Mouse (Mus musculus) liver, postnatal 0 days (tissue): Measurements from ENCODE around the gene Nectin1.

Experiments used
- CTCF ChIP-seq: sonication (generic); IDR thresholded peaks from 2 replicates; pipeline ENCODE4 v1.5.1; 2016; ENCODE audit warnings: antibody characterized with exemption, low read depth
- EP300 ChIP-seq: IDR thresholded peaks from 2 replicates; pipeline ENCODE4 v1.6.1; 2016; ENCODE audit warnings: antibody characterized with exemption, low read depth, mild to moderate bottlenecking

- TF ChIP-seq CTCF: no peak
- TF ChIP-seq EP300: no peak
Observed at GRCm38 (mm10) chr9:43741277-43741676, 2.5 kb upstream of the Nectin1 start.
